Mouse (Mus musculus) embryonic facial prominence, embryonic 15.5 days (tissue): ENCODE measurements around the gene Top1. TPM values are rescaled to one million over a fixed set of nuclear protein-coding genes. Genes with fewer than 3 reads are reported as not detected.

Experiments
- ATAC-seq: fragments of 200-750 bp; cut with Nextera tagmentation; 2 replicates; pipeline ENCODE4 v1.8.0; 2017; ENCODE audit warnings: low read depth, moderate TSS enrichment; ENCODE audit not compliant: insufficient number of reproducible peaks, low FRiP score, low TSS enrichment
- H3K27ac ChIP-seq: fragments of 300-500 bp; sonication (generic); replicated peaks from 2 replicates; pipeline ENCODE4 v1.5.1; 2015; ENCODE audit warnings: mild to moderate bottlenecking, inconsistent platforms
- H3K27me3 ChIP-seq: fragments of 300-500 bp; sonication (generic); 2 replicates; pipeline ENCODE4 v1.6.1; 2015; ENCODE audit warnings: inconsistent platforms
- H3K36me3 ChIP-seq: fragments of 300-500 bp; sonication (generic); 2 replicates; pipeline ENCODE4 v1.6.1; 2015; ENCODE audit warnings: mild to moderate bottlenecking, inconsistent platforms
- H3K4me1 ChIP-seq: fragments of 300-500 bp; sonication (generic); 2 replicates; pipeline ENCODE4 v1.6.1; 2015; ENCODE audit warnings: inconsistent platforms
- H3K4me2 ChIP-seq: fragments of 300-500 bp; sonication (generic); replicated peaks from 2 replicates; pipeline ENCODE4 v1.6.1; 2015; ENCODE audit warnings: mild to moderate bottlenecking, inconsistent platforms
- H3K4me3 ChIP-seq: fragments of 300-500 bp; sonication (generic); replicated peaks from 2 replicates; pipeline ENCODE4 v1.5.1; 2015; ENCODE audit warnings: mild to moderate bottlenecking, inconsistent platforms
- H3K9ac ChIP-seq: fragments of 300-500 bp; sonication (generic); 2 replicates; pipeline ENCODE4 v1.6.1; 2015; ENCODE audit warnings: inconsistent platforms
- H3K9me3 ChIP-seq: fragments of 300-500 bp; sonication (generic); replicated peaks from 2 replicates; pipeline ENCODE4 v1.6.1; 2016; ENCODE audit warnings: inconsistent platforms
- WGBS: fragments of 180-500 bp; shearing (Covaris S2); methylation state at CpG from one replicate; pipeline ENCODE4 v1.1.7; 2015; 5-methylcytosine and 5-hydroxymethylcytosine counted together
- polyA plus RNA-seq: library from polyadenylated mRNA; unstranded; fragments of >200 nt; fragmentation: Nextera tagmentation; extraction: Ambion mirVana; gene quantifications from 2 replicates; pipeline ENCODE4 v1.2.1, GENCODE M21; 2015

Top1 gene
- polyA plus RNA-seq, 1 experiment from 2014 or later = 69.8 TPM

DNA sequence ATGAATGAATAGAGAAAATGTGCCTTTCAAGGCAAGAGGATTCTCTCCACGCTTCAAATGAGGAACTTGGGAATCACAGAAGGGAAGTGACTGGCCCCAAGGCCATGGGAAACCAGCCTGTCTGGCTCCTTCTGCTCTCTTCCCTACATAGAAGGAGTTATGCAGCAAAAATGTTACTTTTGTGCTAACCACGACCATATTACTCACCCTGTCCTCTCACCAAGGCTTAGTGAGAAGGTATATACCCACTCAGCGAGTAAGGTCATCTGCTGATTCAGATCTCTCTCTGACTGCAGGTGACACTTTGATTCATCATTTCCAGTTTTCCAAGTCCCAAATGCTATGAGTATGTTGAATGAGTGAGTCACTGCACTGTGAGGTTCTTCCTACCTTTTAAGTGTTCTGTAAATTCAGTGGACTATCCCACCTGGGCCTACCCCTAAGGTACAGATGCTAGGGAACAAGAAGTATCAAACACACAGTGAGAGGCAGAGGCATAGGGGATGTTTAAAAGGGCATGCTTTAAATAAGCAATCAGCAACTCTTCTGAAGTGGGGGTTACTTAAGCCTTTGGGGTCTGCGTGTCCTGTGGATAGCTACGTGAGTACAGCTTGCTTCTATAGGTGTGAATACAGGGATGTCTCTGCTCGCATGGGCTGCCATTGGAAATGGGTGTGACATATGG is 25.3 kb upstream of the Top1 start:
- no peaks in the 10 kb centered on the region for H3K9me3 ChIP-seq
- H3K4me3 ChIP-seq = no peak overlapping the region
- peaks cover 43% of the 10 kb centered on the region for H3K4me1 ChIP-seq
- no peaks in the 10 kb centered on the region for H3K36me3 ChIP-seq
- WGBS = 36% methylated on average over 6 of the region's 6 CpGs
- peak overlapping the region; percentile 80 for H3K27ac ChIP-seq
- no peak overlapping the region for H3K4me2 ChIP-seq
- H3K9ac ChIP-seq = no peak overlapping the region
- H3K27me3 ChIP-seq = no peaks in the 10 kb centered on the region
- ATAC-seq = no peak

DNA sequence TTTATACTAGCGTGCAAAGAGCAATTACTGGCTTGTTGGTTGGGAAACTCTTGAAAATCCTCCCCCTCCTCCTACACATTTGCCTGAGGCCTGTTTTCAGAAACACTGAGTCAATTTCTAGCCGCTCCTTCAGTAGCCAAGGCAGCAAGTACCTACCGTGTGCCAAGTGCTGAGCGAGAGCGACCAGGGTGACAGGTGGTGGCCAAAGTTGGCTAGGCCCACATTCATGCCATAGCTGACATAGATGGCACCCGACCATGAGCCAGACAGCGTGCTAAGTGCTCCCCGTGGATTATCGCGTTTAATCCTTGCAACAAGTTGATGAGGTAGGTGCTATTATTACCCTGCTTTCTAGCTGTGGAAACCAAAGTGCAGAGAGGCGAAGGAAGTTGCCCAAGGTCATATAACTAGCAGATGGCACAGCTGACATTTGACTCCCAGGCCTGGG is 24.7 kb upstream of the Top1 start:
- H3K27me3 ChIP-seq = no peaks in the 10 kb centered on the region
- no peak overlapping the region for H3K9ac ChIP-seq
- H3K4me2 ChIP-seq = peak overlapping the region; percentile 1; the same call in 1 of the 2 replicates
- H3K27ac ChIP-seq = peak overlapping the region; percentile 80
- H3K9me3 ChIP-seq = no peaks in the 10 kb centered on the region
- no peak overlapping the region for H3K4me3 ChIP-seq
- H3K4me1 ChIP-seq = peaks cover 43% of the 10 kb centered on the region
- 32% methylated on average over 11 of the region's 11 CpGs for WGBS
- H3K36me3 ChIP-seq = no peaks in the 10 kb centered on the region
- peak; percentile 61 for ATAC-seq

GRCm38 (mm10) chr2:160621661-160622211 is 24.0 kb upstream of the Top1 start:
- Histone ChIP-seq H3K4me2 (peak overlapping the region; percentile 1; the same call in 1 of the 2 replicates), H3K9ac (no peak overlapping the region), H3K27ac (peak overlapping the region; percentile 80), H3K27me3 (no peaks in the 10 kb centered on the region), H3K4me1 (peaks cover 43% of the 10 kb centered on the region), H3K9me3 (no peaks in the 10 kb centered on the region), H3K4me3 (no peak overlapping the region), H3K36me3 (no peaks in the 10 kb centered on the region)
- ATAC-seq = peak; percentile 50
- WGBS = 21% methylated on average over 5 of the region's 5 CpGs

- Histone ChIP-seq H3K27me3 (no peaks in the 10 kb centered on the region), H3K4me2 (no peak overlapping the region), H3K4me1 (peaks cover 43% of the 10 kb centered on the region), H3K36me3 (no peaks in the 10 kb centered on the region), H3K9ac (no peak overlapping the region), H3K4me3 (no peak overlapping the region), H3K27ac (peak overlapping the region; percentile 80; the same call in 1 of the 2 replicates), H3K9me3 (no peaks in the 10 kb centered on the region)
- no peak for ATAC-seq
- 67% methylated on average over 3 of the region's 3 CpGs for WGBS
These were observed 23.0 kb upstream of the Top1 start for GRCm38 (mm10) chr2:160622646-160623045.

- H3K9ac ChIP-seq = no peak overlapping the region
- H3K4me2 ChIP-seq = no peak overlapping the region
- peaks cover 42% of the 10 kb centered on the region for H3K4me1 ChIP-seq
- 56% methylated on average over 3 of the region's 3 CpGs for WGBS
- H3K4me3 ChIP-seq = no peak overlapping the region
- H3K36me3 ChIP-seq = no peaks in the 10 kb centered on the region
- H3K27ac ChIP-seq = no peak overlapping the region
- ATAC-seq = no peak
- no peaks in the 10 kb centered on the region for H3K27me3 ChIP-seq
- no peaks in the 10 kb centered on the region for H3K9me3 ChIP-seq
These were observed 21.9 kb upstream of the Top1 start for GRCm38 (mm10) chr2:160623745-160624144.

DNA sequence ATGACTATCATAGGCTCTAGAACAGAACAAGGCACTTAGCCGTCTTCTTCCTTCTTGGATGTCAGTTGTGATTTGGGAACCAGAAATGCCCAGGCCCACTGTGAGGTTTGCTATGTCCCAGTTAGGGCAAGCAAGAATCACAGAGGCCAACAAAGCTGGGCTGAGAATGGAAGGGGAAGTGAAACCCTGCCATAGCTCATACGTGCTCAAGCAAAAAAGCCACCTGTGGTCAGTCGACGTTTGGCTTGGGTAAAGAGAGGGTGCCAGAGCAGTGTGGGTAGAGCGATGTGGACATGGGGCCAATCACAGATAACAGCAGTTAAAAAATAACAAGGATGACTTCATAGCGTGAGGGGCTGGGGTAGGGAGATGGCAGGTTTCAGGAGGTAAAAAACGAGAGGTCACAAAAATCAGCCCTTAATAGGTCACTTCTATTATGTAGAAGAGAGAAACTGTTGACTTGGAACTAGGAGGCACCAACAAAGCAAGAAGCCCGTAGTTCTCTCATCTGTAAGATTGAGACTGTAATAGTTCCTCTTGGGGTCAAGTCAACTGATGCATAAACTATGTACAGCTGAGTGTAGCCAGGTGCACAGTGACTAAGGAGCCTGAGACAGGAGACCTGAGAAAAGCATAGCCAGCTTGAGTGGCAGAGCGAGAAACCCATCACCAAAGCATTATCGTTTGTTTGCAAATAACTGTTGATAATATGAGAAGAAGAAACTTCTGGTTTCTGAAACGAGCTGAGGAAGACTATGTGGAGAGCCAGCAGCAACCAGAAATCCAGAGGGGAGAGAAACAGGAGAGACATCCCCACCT is 18.3 kb upstream of the Top1 start:
- H3K4me2 ChIP-seq = no peak overlapping the region
- ATAC-seq = no peak

DNA sequence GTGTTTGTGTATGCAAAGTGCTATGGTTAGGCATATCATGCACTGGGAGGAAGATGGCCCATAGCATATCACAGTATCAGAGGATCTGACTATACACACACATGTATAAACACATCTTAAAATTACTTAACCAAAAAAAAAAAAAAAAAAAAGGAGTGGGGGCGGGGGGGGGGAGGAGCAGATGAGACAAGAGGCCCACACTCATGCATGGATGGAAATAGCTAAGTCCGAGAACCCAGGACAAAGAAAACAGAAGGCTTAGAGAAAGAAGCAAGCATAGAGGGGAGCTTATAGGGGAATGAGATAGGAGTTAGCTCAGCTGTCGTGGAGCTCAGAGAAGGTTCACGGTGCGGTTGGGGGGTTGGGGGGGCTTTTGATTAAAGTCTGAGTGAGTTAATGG is 17.6 kb upstream of the Top1 start:
- no peak overlapping the region for H3K27ac ChIP-seq
- no peak for ATAC-seq
- H3K4me3 ChIP-seq = no peak overlapping the region
- H3K36me3 ChIP-seq = no peaks in the 10 kb centered on the region
- no peak overlapping the region for H3K4me2 ChIP-seq
- no peaks in the 10 kb centered on the region for H3K9me3 ChIP-seq
- peaks cover 1% of the 10 kb centered on the region; the same call in 1 of the 2 replicates for H3K4me1 ChIP-seq
- 79% methylated on average over 5 of the region's 5 CpGs for WGBS
- no peaks in the 10 kb centered on the region for H3K27me3 ChIP-seq
- H3K9ac ChIP-seq = no peak overlapping the region

More for the DNA sequence above, 18.3 kb upstream of the Top1 start:
- no peaks in the 10 kb centered on the region for H3K36me3 ChIP-seq
- WGBS = 87% methylated on average over 11 of the region's 11 CpGs
- no peaks in the 10 kb centered on the region for H3K9me3 ChIP-seq
- H3K9ac ChIP-seq = no peak overlapping the region
- H3K27ac ChIP-seq = no peak overlapping the region
- peaks cover 7% of the 10 kb centered on the region for H3K4me1 ChIP-seq
- H3K27me3 ChIP-seq = no peaks in the 10 kb centered on the region
- H3K4me3 ChIP-seq = no peak overlapping the region

GRCm38 (mm10) chr2:160628666-160629527 is 16.8 kb upstream of the Top1 start:
- H3K4me1 ChIP-seq = no peaks in the 10 kb centered on the region
- H3K27ac ChIP-seq = no peak overlapping the region
- no peak overlapping the region for H3K9ac ChIP-seq
- no peak overlapping the region for H3K4me3 ChIP-seq
- H3K4me2 ChIP-seq = no peak overlapping the region
- WGBS = 87% methylated on average over 12 of the region's 12 CpGs
- no peaks in the 10 kb centered on the region for H3K36me3 ChIP-seq
- no peaks in the 10 kb centered on the region for H3K9me3 ChIP-seq
- H3K27me3 ChIP-seq = no peaks in the 10 kb centered on the region
- no peak for ATAC-seq

- no peaks in the 10 kb centered on the region for H3K27me3 ChIP-seq
- no peak overlapping the region for H3K9ac ChIP-seq
- no peaks in the 10 kb centered on the region for H3K9me3 ChIP-seq
- WGBS = 82% methylated on average over 8 of the region's 8 CpGs
- H3K4me1 ChIP-seq = no peaks in the 10 kb centered on the region
- H3K36me3 ChIP-seq = no peaks in the 10 kb centered on the region
- ATAC-seq = no peak
- no peak overlapping the region for H3K4me2 ChIP-seq
- H3K4me3 ChIP-seq = no peak overlapping the region
- H3K27ac ChIP-seq = no peak overlapping the region
These were observed 16.2 kb upstream of the Top1 start for GRCm38 (mm10) chr2:160629528-160629830.

DNA sequence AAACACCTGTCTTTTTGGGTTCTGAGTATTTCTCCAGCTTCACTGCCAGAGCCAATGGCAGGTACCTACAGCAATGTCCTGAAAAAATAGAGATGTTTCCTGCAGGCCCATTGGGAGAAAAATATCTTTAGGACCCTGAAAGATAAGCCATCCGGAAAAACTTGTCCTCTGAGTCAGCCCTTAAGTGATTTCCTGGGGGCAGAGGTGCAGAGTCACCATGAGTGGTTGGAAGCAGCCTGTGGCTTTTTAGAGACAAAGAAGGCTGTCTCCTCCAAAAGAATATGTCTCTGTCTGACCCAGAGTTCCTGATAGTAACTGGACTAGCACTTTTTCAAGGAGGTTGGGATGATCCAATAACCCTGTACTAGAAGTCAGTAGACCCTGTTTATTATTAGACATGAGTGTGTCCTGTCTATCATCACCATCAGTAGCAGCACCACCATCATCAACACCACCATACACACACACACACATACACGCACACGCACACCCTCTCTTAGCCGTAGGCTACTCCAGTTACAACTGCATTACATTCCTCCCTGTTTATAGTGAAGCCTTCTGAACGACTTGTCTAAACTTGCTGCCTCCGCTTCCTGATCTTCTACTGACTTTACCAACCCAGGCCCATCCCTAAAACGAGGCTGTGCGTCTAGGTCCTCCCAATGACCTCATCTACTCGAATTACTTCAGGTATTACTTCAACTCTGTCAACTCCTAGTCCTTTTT is 14.7 kb upstream of the Top1 start:
- 72% methylated on average over 9 of the region's 9 CpGs for WGBS
- Histone ChIP-seq H3K9me3 (no peaks in the 10 kb centered on the region), H3K4me1 (no peaks in the 10 kb centered on the region), H3K4me2 (no peak overlapping the region), H3K27ac (peak overlapping the region; percentile 39), H3K27me3 (no peaks in the 10 kb centered on the region), H3K4me3 (no peak overlapping the region), H3K9ac (no peak overlapping the region), H3K36me3 (no peaks in the 10 kb centered on the region)
- ATAC-seq = peak; percentile 54
